Mouse (Mus musculus) macrophage (primary cell): ENCODE measurements around the gene Mlec. TPM values are rescaled to one million over a fixed set of nuclear protein-coding genes. Genes with fewer than 3 reads are reported as not detected.
"Not testable (repeated sequence)": the region's sequence is repeated elsewhere in the genome, so short reads cannot be mapped to it uniquely, and the experiment has no call there.

Experiments used
- H3K27ac ChIP-seq: fragments of 350-480 bp; formaldehyde crosslinking; 2 replicates; pipeline ENCODE4 v1.9.0; 2021
- H3K36me3 ChIP-seq: fragments of 350-480 bp; formaldehyde crosslinking; 2 replicates; pipeline ENCODE4 v1.9.0; 2021; ENCODE audit errors: inconsistent target
- H3K4me3 ChIP-seq: fragments of 350-480 bp; formaldehyde crosslinking; 2 replicates; pipeline ENCODE4 v1.9.0; 2021; ENCODE audit errors: inconsistent target
- H3K79me2 ChIP-seq: fragments of 350-480 bp; formaldehyde crosslinking; 2 replicates; pipeline ENCODE4 v1.9.0; 2021; ENCODE audit errors: inconsistent target
- WGBS: methylation state at CpG from one replicate; pipeline ENCODE4 v1.1.7; 2026; ENCODE audit warnings: inconsistent platforms; ENCODE audit not compliant: missing documents; 5-methylcytosine and 5-hydroxymethylcytosine counted together
- polyA plus RNA-seq: library from polyadenylated mRNA; stranded (reverse); fragments of 250-400 nt; gene quantifications from 3 replicates; pipeline ENCODE4 v1.2.4, GENCODE M21; 2018; ENCODE audit warnings: inconsistent platforms

Mlec gene
- polyA plus RNA-seq, 1 experiment from 2014 or later = 48.9 TPM

GRCm38 (mm10) chr5:115111156-115111555 lies 46.8 kb downstream of the Mlec start:
- no peak overlapping the region for H3K4me3 ChIP-seq

GRCm38 (mm10) chr5:115103253-115103652 lies 54.7 kb downstream of the Mlec start:
- not testable (repeated sequence) for H3K79me2 ChIP-seq, H3K4me3 ChIP-seq, H3K27ac ChIP-seq
- H3K36me3 ChIP-seq = peaks cover 13% of the 10 kb centered on the region; the same call in 1 of the 2 replicates
- WGBS = 90% methylated on average over 18 of the region's 23 CpGs

More at GRCm38 (mm10) chr5:115111156-115111555, 46.8 kb downstream of the Mlec start:
- H3K36me3 ChIP-seq = peaks cover 12% of the 10 kb centered on the region; the same call in 1 of the 2 replicates
- H3K79me2 ChIP-seq = no peaks in the 10 kb centered on the region
- no peak overlapping the region for H3K27ac ChIP-seq
- WGBS = 93% methylated on average over 8 of the region's 8 CpGs

GRCm38 (mm10) chr5:115102231-115102630 lies 55.7 kb downstream of the Mlec start:
- 84% methylated on average over 2 of the region's 2 CpGs for WGBS
- Histone ChIP-seq H3K27ac (no peak overlapping the region), H3K4me3 (no peak overlapping the region), H3K79me2 (no peaks in the 10 kb centered on the region), H3K36me3 (peaks cover 24% of the 10 kb centered on the region)

- Histone ChIP-seq H3K4me3 (no peak overlapping the region), H3K27ac (no peak overlapping the region), H3K79me2 (no peaks in the 10 kb centered on the region), H3K36me3 (peaks cover 41% of the 10 kb centered on the region)
- 87% methylated on average over 6 of the region's 6 CpGs for WGBS
These were observed 57.5 kb downstream of the Mlec start for GRCm38 (mm10) chr5:115100473-115100872.

- Histone ChIP-seq H3K36me3 (peaks cover 46% of the 10 kb centered on the region), H3K79me2 (no peaks in the 10 kb centered on the region), H3K4me3 (no peak overlapping the region), H3K27ac (no peak overlapping the region)
- WGBS = 87% methylated on average over 6 of the region's 9 CpGs
These were observed 58.0 kb downstream of the Mlec start for GRCm38 (mm10) chr5:115099991-115100390.

- Histone ChIP-seq H3K79me2 (no peaks in the 10 kb centered on the region), H3K4me3 (no peak overlapping the region), H3K36me3 (peaks cover 51% of the 10 kb centered on the region), H3K27ac (no peak overlapping the region)
- WGBS = 87% methylated on average over 5 of the region's 5 CpGs
These were observed 58.4 kb downstream of the Mlec start for GRCm38 (mm10) chr5:115099530-115099929.

GRCm38 (mm10) chr5:115098195-115098594 lies 59.8 kb downstream of the Mlec start, which contains the start of gene Gm10401:
TSS of gene Gm10401 (minus strand) at chr5:115098295.
- Histone ChIP-seq H3K4me3 (no peak within 1 kb of the TSS), H3K27ac (no peak within 1 kb of the TSS), H3K36me3 (peaks cover 53% of the 10 kb centered on the region), H3K79me2 (no peaks in the 10 kb centered on the region; the same call in 1 of the 2 replicates)
- WGBS = 92% methylated on average over 8 of the region's 8 CpGs

Other genes starting within 250 kb of the Mlec start
- gene Oasl1, start 234.9 kb downstream of the Mlec start, polyA plus RNA-seq = 15.4 to 36.8 TPM (median 25.2 TPM) in 3 replicates
- gene 2210016L21Rik, start 216.0 kb downstream of the Mlec start, polyA plus RNA-seq = 15.9 to 19.6 TPM (median 16.7 TPM) in 3 replicates
- not detected in 3 replicates for gene Hnf1a, start 187.1 kb downstream of the Mlec start, polyA plus RNA-seq
- 21.6 to 35.1 TPM (median 24.9 TPM) in 3 replicates for gene Sppl3, start 147.0 kb downstream of the Mlec start, polyA plus RNA-seq
- 1.4 TPM in 1 of 3 replicates, not detected in the others for gene Gm10401, start 59.9 kb downstream of the Mlec start, polyA plus RNA-seq
- 18.4 to 32.1 TPM (median 30.6 TPM) in 3 replicates for gene Acads, start 38.8 kb downstream of the Mlec start, polyA plus RNA-seq
- 4.7 to 6.5 TPM (median 5.0 TPM) in 3 replicates for gene Unc119b, start 23.2 kb downstream of the Mlec start, polyA plus RNA-seq
- gene Cabp1, start 36.2 kb upstream of the Mlec start, polyA plus RNA-seq = not detected in 3 replicates
- gene Pop5, start 77.7 kb upstream of the Mlec start, polyA plus RNA-seq = 18.6 to 30.7 TPM (median 22.3 TPM) in 3 replicates
- gene Rnf10, start 114.7 kb upstream of the Mlec start, polyA plus RNA-seq = 89.0 to 101 TPM (median 92.8 TPM) in 3 replicates
- 22.6 to 29.0 TPM (median 22.8 TPM) in 3 replicates for gene Coq5, start 121.5 kb upstream of the Mlec start, polyA plus RNA-seq
- gene Dynll1, start 142.8 kb upstream of the Mlec start, polyA plus RNA-seq = 156 to 244 TPM (median 202 TPM) in 3 replicates
- 61.4 to 98.7 TPM (median 76.4 TPM) in 3 replicates for gene Srsf9, start 169.0 kb upstream of the Mlec start, polyA plus RNA-seq
- 23.7 to 43.8 TPM (median 24.3 TPM) in 3 replicates for gene Gatc, start 183.0 kb upstream of the Mlec start, polyA plus RNA-seq
- 36.6 to 91.2 TPM (median 78.9 TPM) in 3 replicates for gene Triap1, start 183.0 kb upstream of the Mlec start, polyA plus RNA-seq
- gene Cox6a1, start 190.8 kb upstream of the Mlec start, polyA plus RNA-seq = 268 to 413 TPM (median 344 TPM) in 3 replicates